Comparison of ENCODE assay signal across 8 mouse cellular contexts in genomic region chr7:28370051-28370450, GRCm38 (mm10). TPM values are rescaled to one million over a fixed set of nuclear protein-coding genes. Genes with fewer than 3 reads are reported as not detected.
DNase-seq lines count a peak whose midpoint lies in the region; ATAC-seq and TF ChIP-seq lines count a peak whose summit lies in the region.

No protein-coding gene starts in this region.

- H3K36me3 ChIP-seq in heart, embryonic 12.5 days = peaks cover 53% of the 10 kb centered on the region
- peaks cover 24% of the 10 kb centered on the region for H3K36me3 ChIP-seq in spleen, adult 2 months (ENCODE audit: control insufficient read depth, insufficient read depth, low read length)
- H3K36me3 ChIP-seq in limb, embryonic 13.5 days = peaks cover 53% of the 10 kb centered on the region
- peaks cover 6% of the 10 kb centered on the region; the same call in 1 of the 2 replicates for H3K36me3 ChIP-seq in stomach, postnatal 0 days (ENCODE audit: control insufficient read depth, insufficient read depth, low read length)

- H3K9me3 ChIP-seq in heart, embryonic 12.5 days (replicated peaks) = no peaks in the 10 kb centered on the region
- H3K9me3 ChIP-seq in limb, embryonic 13.5 days = no peaks in the 10 kb centered on the region
- no peaks in the 10 kb centered on the region for H3K9me3 ChIP-seq in stomach, postnatal 0 days (ENCODE audit: control insufficient read depth, low read length)

- H3K4me1 ChIP-seq in heart, embryonic 12.5 days (replicated peaks) = peaks cover 33% of the 10 kb centered on the region
- peaks cover 20% of the 10 kb centered on the region for H3K4me1 ChIP-seq in spleen, adult 2 months (ENCODE audit: control insufficient read depth, insufficient read depth, insufficient read length)
- peaks cover 36% of the 10 kb centered on the region for H3K4me1 ChIP-seq in limb, embryonic 13.5 days
- no peaks in the 10 kb centered on the region for H3K4me1 ChIP-seq in stomach, postnatal 0 days (replicated peaks; ENCODE audit: control insufficient read depth, insufficient read depth)

- H3K4me3 ChIP-seq in heart, embryonic 12.5 days = peak overlapping the region; percentile 81
- no peak overlapping the region for H3K4me3 ChIP-seq in spleen, adult 2 months (ENCODE audit: extremely low read depth, insufficient read depth, insufficient read length)
- H3K4me3 ChIP-seq in limb, embryonic 13.5 days = peak overlapping the region; percentile 86
- H3K4me3 ChIP-seq in stomach, postnatal 0 days (ENCODE audit: low read depth, low read length) = peak overlapping the region; percentile 82

- no peak overlapping the region for H3K27ac ChIP-seq in heart, embryonic 12.5 days (ENCODE audit: poor library complexity, severe bottlenecking)
- H3K27ac ChIP-seq in spleen, adult 2 months (ENCODE audit: insufficient read depth, low read length) = 0 out of 2 replicates have a peak overlapping the region, but pooled peaks have one; percentile 6
- H3K27ac ChIP-seq in limb, embryonic 13.5 days = no peak overlapping the region
- H3K27ac ChIP-seq in stomach, postnatal 0 days (replicated peaks) = no peak overlapping the region

- no peak for DNase-seq in heart, postnatal 36 days
- DNase-seq in spleen, adult 2 months (ENCODE audit: low read depth in 1 of 2, low spot score in 2 of 2) = no peak
- DNase-seq in spleen, adult 12 weeks (ENCODE audit: low spot score) = no peak
- no peak for DNase-seq in stomach, postnatal 0 days (ENCODE audit: low spot score)
- DNase-seq in layer of hippocampus, adult 8-10 months (ENCODE audit: low spot score in 2 of 2) = no peak
- no peak for DNase-seq in spleen, postnatal 14 days (ENCODE audit: low spot score in 2 of 2)

- ATAC-seq in heart, embryonic 12.5 days (ENCODE audit: insufficient number of reproducible peaks, low FRiP score) = no peak
- ATAC-seq in limb, embryonic 13.5 days (ENCODE audit: low FRiP score, low read depth) = no peak
- no peak for ATAC-seq in stomach, postnatal 0 days (ENCODE audit: low FRiP score, low TSS enrichment)

- intact Hi-C loops in heart, postnatal 36 days (cut with DNase I) = loop anchor here (2.0 to 10.0 kb wide), 3 partner anchors 19 to 1035 kb away; partner anchors contain the start of genes Ltbp4 and Rps16

- 88% methylated on average over 14 of the region's 14 CpGs for WGBS in heart, embryonic 12.5 days
- WGBS in spleen, adult 2 months = 88% methylated on average over 14 of the region's 14 CpGs
- 92% methylated on average over 14 of the region's 14 CpGs for WGBS in limb, embryonic 13.5 days
- 90% methylated on average over 14 of the region's 14 CpGs for WGBS in stomach, postnatal 0 days

- peak overlapping the region; percentile 93 for H3K4me2 ChIP-seq in heart, embryonic 12.5 days
- H3K4me2 ChIP-seq in limb, embryonic 13.5 days (replicated peaks) = peak overlapping the region; percentile 98
- H3K4me2 ChIP-seq in stomach, postnatal 0 days (replicated peaks; ENCODE audit: low read depth) = peak overlapping the region; percentile 92

- no peak for TF ChIP-seq CTCF in spleen, adult 2 months (IDR thresholded peaks at IDR 0.05; ENCODE audit: extremely low read depth, insufficient read depth, insufficient read length, insufficient replicate concordance)
- no peak for TF ChIP-seq CTCF in stomach, postnatal 0 days (IDR thresholded peaks at IDR 0.05; ENCODE audit: low read depth)

- H3K9ac ChIP-seq in heart, embryonic 12.5 days = peak overlapping the region; percentile 97
- peak overlapping the region; percentile 94 for H3K9ac ChIP-seq in limb, embryonic 13.5 days
- peak overlapping the region; percentile 94; the same call in 1 of the 2 replicates for H3K9ac ChIP-seq in stomach, postnatal 0 days (ENCODE audit: low read length)

- no peaks in the 10 kb centered on the region for H3K27me3 ChIP-seq in heart, embryonic 12.5 days (replicated peaks)
- H3K27me3 ChIP-seq in spleen, adult 2 months (ENCODE audit: control insufficient read depth, insufficient read depth, low read length) = no peaks in the 10 kb centered on the region
- no peaks in the 10 kb centered on the region for H3K27me3 ChIP-seq in limb, embryonic 13.5 days
- H3K27me3 ChIP-seq in stomach, postnatal 0 days (ENCODE audit: control insufficient read depth, insufficient read depth, low read length) = no peaks in the 10 kb centered on the region

- no peak for TF ChIP-seq EP300 in stomach, postnatal 0 days (optimal IDR thresholded peaks at IDR 0.05)

- no peak for TF ChIP-seq POLR2A in spleen, adult 2 months (IDR thresholded peaks at IDR 0.05; ENCODE audit: low read depth, low read length)

RNA-seq across cellular contexts. Expression of gene Plekhg2, which starts 2.3 kb away (rescaled TPM):
- 58.0 and 65.3 TPM in 2 replicates for polyA plus RNA-seq in heart, embryonic 12.5 days (2016; fragmentation: Nextera tagmentation; extraction: Ambion mirVana)
- 10 to 100 TPM; 15.1 to 15.8 TPM for total RNA-seq in heart, postnatal 36 days (2021)
- polyA plus RNA-seq in spleen, adult 2 months (2012; rRNA removed) = 64.0 and 66.4 TPM in 2 replicates
- 89.5 and 98.3 TPM in 2 replicates for polyA plus RNA-seq in limb, embryonic 13.5 days (2015; fragmentation: Nextera tagmentation; extraction: Ambion mirVana)
- polyA plus RNA-seq in stomach, postnatal 0 days (2015; fragmentation: Nextera tagmentation; extraction: Ambion mirVana) = 13.4 and 15.1 TPM in 2 replicates
- total RNA-seq in layer of hippocampus, adult 8-10 months (2022) = 1 to 10 TPM; 5.8 to 7.8 (median 6.5) TPM

RNA-seq across cellular contexts. Expression of gene Zfp36, which starts 10.0 kb away (rescaled TPM):
- 15.9 and 16.5 TPM in 2 replicates for polyA plus RNA-seq in heart, embryonic 12.5 days (2016; fragmentation: Nextera tagmentation; extraction: Ambion mirVana)
- 10 to 100 TPM; 14.7 to 29.0 TPM for total RNA-seq in heart, postnatal 36 days (2021)
- 106 and 138 TPM in 2 replicates for polyA plus RNA-seq in spleen, adult 2 months (2012; rRNA removed)
- polyA plus RNA-seq in limb, embryonic 13.5 days (2015; fragmentation: Nextera tagmentation; extraction: Ambion mirVana) = 8.9 and 10.3 TPM in 2 replicates
- polyA plus RNA-seq in stomach, postnatal 0 days (2015; fragmentation: Nextera tagmentation; extraction: Ambion mirVana) = 29.1 and 29.4 TPM in 2 replicates
- 1 to 10 TPM; 1.8 to 7.9 (median 5.0) TPM for total RNA-seq in layer of hippocampus, adult 8-10 months (2022)

RNA-seq across cellular contexts. Expression of gene Rps16, which starts 19.6 kb away (rescaled TPM):
- polyA plus RNA-seq in heart, embryonic 12.5 days (2016; fragmentation: Nextera tagmentation; extraction: Ambion mirVana) = 629 and 630 TPM in 2 replicates
- total RNA-seq in heart, postnatal 36 days (2021) = 100 to 1,000 TPM; 494 to 516 TPM
- polyA plus RNA-seq in spleen, adult 2 months (2012; rRNA removed) = 1,505 and 1,761 TPM in 2 replicates
- polyA plus RNA-seq in limb, embryonic 13.5 days (2015; fragmentation: Nextera tagmentation; extraction: Ambion mirVana) = 908 and 932 TPM in 2 replicates
- polyA plus RNA-seq in stomach, postnatal 0 days (2015; fragmentation: Nextera tagmentation; extraction: Ambion mirVana) = 880 and 955 TPM in 2 replicates
- total RNA-seq in layer of hippocampus, adult 8-10 months (2022) = 100 to 1,000 TPM; 531 to 646 (median 582) TPM

RNA-seq across cellular contexts. Expression of gene Med29, which starts 22.5 kb away (rescaled TPM):
- polyA plus RNA-seq in heart, embryonic 12.5 days (2016; fragmentation: Nextera tagmentation; extraction: Ambion mirVana) = 45.4 and 46.5 TPM in 2 replicates
- 10 to 100 TPM; 18.2 to 20.1 TPM for total RNA-seq in heart, postnatal 36 days (2021)
- polyA plus RNA-seq in spleen, adult 2 months (2012; rRNA removed) = 26.6 and 31.5 TPM in 2 replicates
- 47.9 and 55.0 TPM in 2 replicates for polyA plus RNA-seq in limb, embryonic 13.5 days (2015; fragmentation: Nextera tagmentation; extraction: Ambion mirVana)
- 27.5 and 28.3 TPM in 2 replicates for polyA plus RNA-seq in stomach, postnatal 0 days (2015; fragmentation: Nextera tagmentation; extraction: Ambion mirVana)
- 10 to 100 TPM; 16.0 to 20.2 (median 17.1) TPM for total RNA-seq in layer of hippocampus, adult 8-10 months (2022)

RNA-seq across cellular contexts. Expression of gene Paf1, which starts 22.7 kb away (rescaled TPM):
- polyA plus RNA-seq in heart, embryonic 12.5 days (2016; fragmentation: Nextera tagmentation; extraction: Ambion mirVana) = 68.5 and 70.4 TPM in 2 replicates
- 10 to 100 TPM; 38.8 to 48.0 TPM for total RNA-seq in heart, postnatal 36 days (2021)
- 85.1 and 88.6 TPM in 2 replicates for polyA plus RNA-seq in spleen, adult 2 months (2012; rRNA removed)
- polyA plus RNA-seq in limb, embryonic 13.5 days (2015; fragmentation: Nextera tagmentation; extraction: Ambion mirVana) = 77.9 and 89.5 TPM in 2 replicates
- 35.9 and 38.6 TPM in 2 replicates for polyA plus RNA-seq in stomach, postnatal 0 days (2015; fragmentation: Nextera tagmentation; extraction: Ambion mirVana)
- 10 to 100 TPM; 72.9 to 77.5 (median 75.4) TPM for total RNA-seq in layer of hippocampus, adult 8-10 months (2022)
